Mouse (Mus musculus) liver, embryonic 14.5 days (tissue): ENCODE results near the gene Ncbp3.

Experiments
- CTCF ChIP-seq: IDR thresholded peaks from 2 replicates; pipeline ENCODE4 v1.5.1; 2016; ENCODE audit warnings: antibody characterized with exemption, low read depth, control low read depth
- EP300 ChIP-seq: IDR thresholded peaks from 2 replicates; pipeline ENCODE4 v1.6.1; 2016; ENCODE audit warnings: antibody characterized with exemption, low read depth

DNA sequence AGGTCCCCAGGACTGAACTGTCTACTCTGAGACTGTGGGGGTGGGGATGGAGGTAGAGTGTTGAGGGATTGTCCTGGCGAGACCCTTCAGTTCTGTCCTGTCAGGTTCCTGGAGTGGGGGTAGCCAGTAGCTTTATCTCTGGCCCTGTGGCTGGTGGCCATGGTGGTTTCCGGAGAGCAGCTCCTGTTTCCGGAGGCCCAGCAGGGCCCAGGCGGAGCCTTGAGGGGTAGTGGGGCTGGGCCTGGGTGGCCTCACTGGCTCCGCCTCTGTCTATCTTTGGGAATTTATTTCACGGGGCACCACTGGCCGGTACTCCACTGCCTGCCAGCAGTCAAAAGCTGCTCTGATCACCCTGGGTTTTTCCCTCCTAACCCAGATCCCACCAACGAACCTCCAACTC lies 48.8 kb upstream of the Ncbp3 start, which contains the start of gene P2rx1:
- TF ChIP-seq EP300 (no peak), CTCF (0 out of 2 replicates have a peak, but pooled peaks have one; percentile 19)
